Mouse (Mus musculus): Measurements from ENCODE around the gene Nrg3.
"Not testable (repeated sequence)": the region's sequence is repeated elsewhere in the genome, so short reads cannot be mapped to it uniquely, and the experiment has no call there.

Gene Nrg3

DNA sequence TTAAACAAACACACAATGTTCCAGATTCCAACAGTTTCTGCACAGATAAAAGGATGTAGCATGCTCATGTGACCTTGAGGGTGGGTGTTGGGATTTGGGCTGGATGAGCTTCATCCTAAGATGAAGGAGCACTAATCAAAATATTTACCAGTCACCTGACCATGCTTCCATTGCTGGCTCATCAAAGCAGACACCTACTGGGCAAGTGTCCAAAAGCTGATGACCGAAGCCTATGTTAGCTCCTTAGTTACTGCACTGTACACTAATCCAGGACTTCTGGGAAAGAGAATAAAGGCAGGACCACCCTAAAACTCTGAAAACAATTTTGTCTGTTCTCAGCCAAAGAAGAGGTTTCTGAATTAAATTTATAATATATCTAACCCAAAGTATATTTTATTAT is 261.4 kb downstream of the Nrg3 start:
- DNase-seq (ENCODE audit: low spot score in 2 of 2) = no peak

DNA sequence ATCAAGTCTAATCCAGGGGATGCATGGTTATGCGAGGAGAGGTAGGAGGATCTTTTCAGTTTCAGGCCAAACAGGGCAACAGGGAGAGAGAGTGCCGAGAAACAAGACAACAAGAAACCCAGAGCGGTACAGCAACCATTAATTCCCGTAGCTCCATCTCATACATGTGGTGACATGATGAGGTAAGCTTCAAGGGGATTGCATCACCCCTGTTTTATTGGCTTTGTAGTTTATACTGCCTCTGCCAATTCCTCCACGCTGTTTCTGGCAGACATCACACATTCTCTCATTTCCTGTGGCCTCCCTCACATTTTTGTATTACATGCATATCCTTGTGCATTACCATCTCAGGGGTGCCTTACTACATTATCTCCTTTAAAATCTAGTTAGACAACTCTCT is 280.9 kb downstream of the Nrg3 start:
- no peak for DNase-seq (ENCODE audit: low spot score in 2 of 2)

- no peak for DNase-seq (ENCODE audit: low spot score in 2 of 2)
Measured at GRCm38 (mm10) chr14:39173709-39174108, 299.2 kb downstream of the Nrg3 start.

- DNase-seq (ENCODE audit: low spot score in 2 of 2) = no peak
Measured at GRCm38 (mm10) chr14:39160140-39160539, 312.7 kb downstream of the Nrg3 start.

DNA sequence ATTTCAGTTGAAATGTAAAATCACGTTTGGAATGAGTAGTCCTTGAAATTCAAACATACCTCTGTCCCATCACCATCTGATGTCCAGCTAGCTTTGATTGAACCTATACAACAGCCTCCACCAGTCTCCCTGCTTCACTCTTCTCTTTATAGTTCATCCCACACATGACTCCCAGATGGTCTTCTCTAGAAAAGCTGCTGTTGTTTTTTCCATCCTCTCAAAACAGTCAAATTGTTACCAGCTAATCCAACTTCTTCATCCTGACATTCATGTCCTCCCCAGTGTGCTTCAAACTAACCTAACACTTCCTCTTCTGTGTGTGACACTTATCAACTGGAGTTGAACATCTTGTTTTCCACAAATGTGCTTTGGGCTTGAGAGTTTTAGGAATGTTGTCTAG is 317.4 kb downstream of the Nrg3 start:
- DNase-seq (ENCODE audit: low spot score in 2 of 2) = no peak

DNA sequence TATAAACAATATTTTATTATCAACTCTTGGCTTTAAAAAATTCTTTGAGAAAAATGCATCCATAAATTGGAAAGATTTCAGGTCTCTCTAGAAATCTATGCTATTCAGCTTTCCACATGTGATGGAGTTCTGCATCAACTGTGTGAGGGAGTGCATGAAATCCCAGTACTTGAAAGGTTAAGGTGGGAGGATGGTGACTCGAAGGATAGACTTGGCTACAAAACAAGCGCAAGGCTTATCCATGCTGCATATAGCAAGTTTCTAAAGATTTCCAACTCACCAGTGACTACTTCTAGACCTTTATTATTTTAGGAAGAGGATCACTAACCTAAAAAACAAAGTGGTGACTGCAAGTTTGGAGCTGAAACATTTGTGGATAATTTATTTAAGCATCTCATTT is 343.1 kb downstream of the Nrg3 start:
- DNase-seq (ENCODE audit: low spot score in 2 of 2) = no peak

GRCm38 (mm10) chr14:39117977-39118376 is 354.9 kb downstream of the Nrg3 start:
- DNase-seq (ENCODE audit: low spot score in 2 of 2) = no peak

GRCm38 (mm10) chr14:39116522-39117231 is 356.2 kb downstream of the Nrg3 start:
- not testable (repeated sequence) for DNase-seq (ENCODE audit: low spot score in 2 of 2)

- no peak for DNase-seq (ENCODE audit: low spot score in 2 of 2)
Measured at GRCm38 (mm10) chr14:39109566-39109965, 363.3 kb downstream of the Nrg3 start.

DNA sequence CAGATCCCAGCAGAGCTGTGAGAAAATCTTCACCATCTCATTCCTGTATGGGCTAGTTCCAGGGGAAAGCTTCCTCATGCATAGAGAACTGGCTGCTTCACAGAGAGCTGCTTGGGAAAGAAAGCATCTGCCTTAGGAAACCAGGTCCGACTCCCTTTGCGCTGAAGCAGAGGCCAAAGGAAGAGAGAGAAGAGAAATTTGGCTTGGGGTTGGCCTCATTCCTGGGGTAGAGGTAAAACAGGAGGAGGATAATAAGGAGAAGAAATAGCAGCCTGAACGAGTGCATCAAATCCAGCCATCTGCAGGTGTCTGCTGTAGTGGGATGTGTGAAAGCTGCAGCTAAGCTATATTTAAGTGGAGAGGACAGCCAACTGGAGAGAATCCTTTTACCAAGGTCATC is 366.1 kb downstream of the Nrg3 start:
- no peak for DNase-seq (ENCODE audit: low spot score in 2 of 2)

DNA sequence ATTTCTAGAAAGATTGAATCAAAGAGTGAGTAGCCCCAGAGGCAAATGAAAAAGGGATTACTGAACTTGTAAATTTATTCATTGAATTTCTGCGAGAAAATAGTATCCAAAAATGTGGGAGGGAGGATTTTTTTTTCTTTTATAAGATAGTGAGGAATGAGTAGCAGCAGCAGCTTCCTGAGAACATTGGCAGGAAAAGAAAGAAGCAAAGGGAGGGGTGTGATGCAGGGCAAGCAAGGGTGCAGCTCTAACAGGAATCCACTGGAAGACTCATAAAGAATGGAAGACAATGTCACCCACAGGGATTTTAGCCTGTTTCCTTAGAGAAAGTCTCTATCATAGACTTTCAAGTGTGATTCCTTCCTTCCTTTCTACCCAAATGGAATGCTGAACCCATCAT is 377.7 kb downstream of the Nrg3 start:
- no peak for DNase-seq (ENCODE audit: low spot score in 2 of 2)

DNA sequence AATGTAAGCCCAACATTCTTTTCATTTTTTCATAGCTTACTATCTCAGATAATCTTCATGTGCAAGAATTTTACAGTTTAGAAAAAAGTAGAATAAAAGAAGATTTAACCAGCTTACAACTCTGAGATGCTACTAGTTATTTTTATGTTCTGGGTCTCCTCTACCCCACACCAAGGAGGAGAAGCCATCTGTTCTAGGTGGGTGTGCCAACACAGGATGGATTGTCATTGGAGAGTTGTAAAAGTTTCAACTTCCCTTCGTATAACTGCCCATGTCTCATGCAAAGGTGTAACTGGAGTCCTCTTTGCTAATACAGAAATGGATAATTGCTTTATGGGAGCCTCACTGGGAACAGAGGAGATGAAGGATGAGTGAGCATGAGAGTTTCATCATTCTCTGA is 393.4 kb downstream of the Nrg3 start:
- no peak for DNase-seq (ENCODE audit: low spot score in 2 of 2)

- DNase-seq (ENCODE audit: low spot score in 2 of 2) = no peak
Measured at GRCm38 (mm10) chr14:39051542-39051941, 421.3 kb downstream of the Nrg3 start.

DNA sequence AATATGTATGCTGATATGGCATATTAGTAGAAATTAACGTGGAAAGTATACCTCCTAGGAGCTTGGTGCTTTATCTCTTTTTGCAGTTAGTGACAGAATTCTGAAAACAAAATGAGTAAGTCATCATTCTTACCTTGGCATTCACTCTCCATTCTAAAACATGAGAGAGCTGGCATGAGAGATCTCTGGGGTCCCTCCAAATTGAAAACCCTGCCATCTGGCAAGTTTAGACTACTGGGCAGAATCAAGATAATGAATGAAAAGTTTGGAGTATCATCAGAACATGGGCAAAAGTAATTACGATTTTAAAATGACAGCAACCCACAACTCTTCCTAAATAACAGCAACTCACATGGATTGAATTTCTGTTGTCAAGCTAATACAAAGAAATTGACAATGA is 423.9 kb downstream of the Nrg3 start:
- no peak for DNase-seq (ENCODE audit: low spot score in 2 of 2)

DNA sequence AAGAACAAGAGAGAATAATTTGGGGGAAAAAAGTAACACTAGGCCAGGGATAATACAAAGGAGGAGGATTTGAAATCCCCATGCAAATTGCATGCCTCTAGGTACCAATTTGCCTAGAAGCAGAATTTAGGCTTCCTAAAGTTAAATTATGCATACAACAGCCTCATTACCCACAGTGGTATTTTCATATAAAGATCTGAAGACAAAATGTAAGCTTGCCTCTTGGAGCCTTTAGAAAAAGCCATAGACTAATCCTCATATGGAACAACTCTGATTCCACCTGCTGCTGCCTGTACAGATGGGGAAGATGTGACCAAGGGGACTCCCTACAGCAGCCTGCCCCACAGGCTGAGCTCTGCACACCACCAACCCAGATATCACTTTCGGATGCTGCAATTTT is 428.6 kb downstream of the Nrg3 start:
- no peak for DNase-seq (ENCODE audit: low spot score in 2 of 2)

- no peak for DNase-seq (ENCODE audit: low spot score in 2 of 2)
Measured at GRCm38 (mm10) chr14:39043793-39044192, 429.1 kb downstream of the Nrg3 start.

- no peak for DNase-seq (ENCODE audit: low spot score in 2 of 2)
Measured at GRCm38 (mm10) chr14:39043384-39043783, 429.5 kb downstream of the Nrg3 start.

GRCm38 (mm10) chr14:39039046-39039445 is 433.8 kb downstream of the Nrg3 start:
- no peak for DNase-seq (ENCODE audit: low spot score in 2 of 2)

- DNase-seq (ENCODE audit: low spot score in 2 of 2) = no peak
Measured at GRCm38 (mm10) chr14:39034482-39034881, 438.4 kb downstream of the Nrg3 start.

GRCm38 (mm10) chr14:39023065-39023464 is 449.8 kb downstream of the Nrg3 start:
- DNase-seq (ENCODE audit: low spot score in 2 of 2) = no peak

DNA sequence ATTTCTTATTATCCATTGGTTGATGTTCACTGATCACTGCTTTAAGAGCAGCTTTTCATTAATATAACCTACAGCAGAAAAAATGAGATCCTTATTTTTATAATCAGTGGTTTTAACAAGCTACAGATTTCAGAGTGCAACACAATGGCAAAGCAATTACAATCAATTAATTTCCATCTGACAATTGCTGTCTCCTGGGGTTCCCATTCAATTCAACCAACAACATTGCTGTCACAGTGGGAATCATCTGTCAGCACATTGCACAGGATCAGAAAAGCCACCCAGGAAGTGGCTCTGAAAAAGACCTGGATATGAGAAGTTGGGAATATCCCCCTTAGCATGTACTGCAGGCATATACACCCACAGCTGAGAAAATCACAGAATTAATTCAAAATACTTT is 458.8 kb downstream of the Nrg3 start:
- DNase-seq (ENCODE audit: low spot score in 2 of 2) = no peak

DNA sequence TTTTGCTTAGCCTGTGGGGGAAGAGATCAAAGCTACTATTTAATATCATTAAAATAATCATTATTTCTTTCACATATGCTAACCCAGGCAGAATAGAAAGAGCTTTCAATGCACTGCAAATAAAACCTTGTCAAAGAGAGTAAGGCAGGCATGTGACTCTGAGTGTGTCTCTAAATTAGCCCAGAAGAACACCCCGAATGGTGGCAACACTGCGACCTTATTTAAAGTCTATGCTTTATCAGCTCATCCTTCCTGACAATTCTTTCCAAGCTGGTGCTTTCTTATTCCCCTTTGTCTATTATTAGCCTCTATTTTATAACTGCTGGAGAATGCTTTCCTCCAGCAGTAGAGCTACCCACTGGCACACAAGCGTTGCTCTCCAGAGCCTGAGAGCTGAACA is 475.0 kb downstream of the Nrg3 start:
- DNase-seq (ENCODE audit: low spot score in 2 of 2) = no peak

GRCm38 (mm10) chr14:38992574-38992866 is 480.4 kb downstream of the Nrg3 start:
- no peak for DNase-seq (ENCODE audit: low spot score in 2 of 2)

GRCm38 (mm10) chr14:38991847-38992573 is 480.9 kb downstream of the Nrg3 start:
- no peak for DNase-seq (ENCODE audit: low spot score in 2 of 2)
